Mouse (Mus musculus) inflammation-experienced regulatory T-cells, adult 6 months (primary cell): ENCODE measurements around the gene Morn1. TPM values are rescaled to one million over a fixed set of nuclear protein-coding genes. Genes with fewer than 3 reads are reported as not detected.

ENCODE experiments used
- ATAC-seq: one replicate; pipeline ENCODE4 v1.8.0; 2017
- polyA plus RNA-seq, 3 experiments: library from polyadenylated mRNA; unstranded; fragments of 100-300 nt; shearing (Covaris generic); gene quantifications; one replicate each; pipeline ENCODE4 v1.2.1; 2017

The Morn1 gene
- 1 to 10 TPM in 2 of 3 experiments, under 1 TPM in 1; 0.79 to 2.1 (median 1.7) TPM for polyA plus RNA-seq

DNA sequence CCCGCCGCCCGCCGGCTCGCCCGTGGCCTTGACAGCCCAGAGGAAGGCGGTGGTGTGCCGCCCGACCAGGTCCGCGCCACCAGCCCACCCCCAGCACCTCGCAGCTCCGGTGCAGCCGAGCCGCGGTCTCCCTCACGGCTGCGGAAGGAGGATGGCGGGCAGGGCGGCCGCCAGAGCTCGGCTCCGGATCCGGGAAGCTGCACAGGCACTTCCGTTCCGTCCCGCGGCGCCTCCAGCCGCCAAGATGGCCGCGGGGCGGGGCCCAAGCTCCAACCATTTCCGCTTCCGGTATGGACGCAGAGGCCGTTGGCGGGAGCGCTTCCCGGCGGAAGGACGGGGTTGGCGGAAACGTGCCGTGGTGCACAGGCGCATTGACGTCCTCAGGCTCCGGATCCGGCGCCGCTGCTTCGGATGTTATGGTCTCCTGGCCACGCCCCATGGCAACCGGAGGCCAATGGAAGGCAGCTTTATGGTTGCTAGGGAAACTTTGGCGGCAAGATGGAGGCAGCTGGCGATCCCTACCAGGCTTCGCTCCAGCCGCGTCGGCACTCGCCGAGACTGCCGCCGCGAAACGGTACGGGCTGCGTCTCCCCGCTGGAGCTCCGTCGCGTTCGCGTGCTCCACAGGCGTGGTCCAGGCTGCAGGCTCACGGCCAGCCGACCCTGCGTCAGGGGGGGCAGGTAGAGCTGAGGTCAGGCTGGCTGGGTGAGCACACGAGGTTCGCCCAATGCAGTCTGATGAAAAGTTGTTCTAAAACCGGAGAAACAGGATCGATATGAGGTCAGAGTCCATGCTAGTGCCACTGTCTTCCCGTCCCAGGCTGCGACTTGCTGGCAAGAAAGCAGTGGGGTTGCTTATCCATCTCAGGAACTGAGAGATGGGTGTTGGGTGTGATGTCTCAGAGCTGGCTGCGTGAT lies at the start of gene Morn1, which contains the start of gene Rer1:
Gene Morn1, plus strand, starts transcription at position 470 of the 917 bp plus-strand sequence.
Gene Rer1, minus strand, starts transcription at position 275 of the 917 bp plus-strand sequence.
- ATAC-seq, result peak; percentile 95

DNA sequence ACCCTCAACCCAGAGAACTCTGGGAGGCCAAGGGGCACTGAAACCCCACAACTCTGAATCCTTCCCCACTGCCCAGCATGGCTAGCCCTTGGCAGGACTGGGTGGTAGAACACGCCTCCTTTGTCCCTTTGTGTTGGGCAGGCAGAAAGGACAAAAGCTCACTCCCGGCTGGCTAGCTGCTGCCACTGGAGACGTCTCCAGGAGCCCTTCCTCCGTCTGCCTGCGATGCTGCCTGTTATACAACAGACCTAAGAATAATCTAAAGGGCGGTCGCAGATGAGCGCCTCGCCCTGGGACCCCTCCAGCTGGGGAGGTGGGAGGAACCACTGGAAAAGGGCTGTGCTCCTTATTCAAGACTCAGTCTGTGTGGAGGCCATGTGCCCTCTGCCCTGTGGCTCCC lies 46.2 kb upstream of the Morn1 start:
- no peak for ATAC-seq

DNA sequence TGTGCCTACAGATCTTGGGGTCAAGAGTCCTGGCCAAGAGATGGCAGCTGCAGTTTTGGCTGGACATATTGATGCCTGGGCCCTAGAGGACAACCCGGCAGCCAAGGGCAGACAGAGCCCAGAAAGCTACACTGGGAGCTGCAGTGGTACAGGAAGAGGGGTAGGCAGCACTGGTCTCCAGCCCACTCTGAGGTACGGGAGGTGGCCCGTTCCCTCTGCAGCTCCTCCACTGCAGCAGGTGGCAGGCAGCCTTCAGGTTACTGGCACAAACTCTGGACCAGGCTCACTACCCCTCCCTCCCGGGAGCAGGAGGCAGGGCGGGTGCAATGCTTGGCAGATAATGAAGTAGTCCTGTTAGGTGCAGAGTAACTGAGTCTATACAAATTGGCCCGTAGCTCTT lies 45.7 kb upstream of the Morn1 start:
- ATAC-seq, result no peak

- no peak for ATAC-seq
These were observed 43.6 kb upstream of the Morn1 start for GRCm38 (mm10) chr4:155042606-155043288.

GRCm38 (mm10) chr4:155043289-155043625 lies 43.1 kb upstream of the Morn1 start:
- no peak for ATAC-seq

- ATAC-seq, result no peak
These were observed 39.7 kb upstream of the Morn1 start for GRCm38 (mm10) chr4:155046636-155047035.

- peak; percentile 67 for ATAC-seq
These were observed 36.3 kb upstream of the Morn1 start for GRCm38 (mm10) chr4:155050116-155050515.

DNA sequence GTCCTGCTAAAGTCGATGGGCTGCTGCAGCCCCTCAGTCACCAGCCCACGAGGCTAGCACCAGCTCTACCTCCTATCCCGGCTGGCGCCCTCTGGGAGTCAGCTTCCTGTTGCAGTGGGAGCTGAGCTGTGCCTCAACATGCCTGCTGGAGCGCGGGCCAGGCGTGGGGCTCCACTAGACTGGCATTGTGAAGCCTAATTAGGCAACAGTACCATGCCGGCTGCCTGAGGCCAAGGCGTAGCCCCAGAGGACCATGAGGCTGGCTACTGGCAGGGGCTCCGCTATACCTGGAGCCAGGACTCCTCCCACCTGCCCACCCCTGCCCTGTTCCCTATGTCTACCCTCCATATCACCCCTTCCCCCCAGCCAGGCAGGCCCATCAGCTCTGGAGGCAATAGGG lies 29.7 kb upstream of the Morn1 start, which contains the start of gene Plch2:
Gene Plch2, minus strand, starts transcription at position 61 of the 400 bp plus-strand sequence.
- ATAC-seq, result no peak

GRCm38 (mm10) chr4:155058325-155058724 lies 28.1 kb upstream of the Morn1 start:
- ATAC-seq, result no peak

GRCm38 (mm10) chr4:155063895-155064294 lies 22.5 kb upstream of the Morn1 start:
- ATAC-seq, result no peak

GRCm38 (mm10) chr4:155064474-155064873 lies 21.9 kb upstream of the Morn1 start:
- no peak for ATAC-seq

DNA sequence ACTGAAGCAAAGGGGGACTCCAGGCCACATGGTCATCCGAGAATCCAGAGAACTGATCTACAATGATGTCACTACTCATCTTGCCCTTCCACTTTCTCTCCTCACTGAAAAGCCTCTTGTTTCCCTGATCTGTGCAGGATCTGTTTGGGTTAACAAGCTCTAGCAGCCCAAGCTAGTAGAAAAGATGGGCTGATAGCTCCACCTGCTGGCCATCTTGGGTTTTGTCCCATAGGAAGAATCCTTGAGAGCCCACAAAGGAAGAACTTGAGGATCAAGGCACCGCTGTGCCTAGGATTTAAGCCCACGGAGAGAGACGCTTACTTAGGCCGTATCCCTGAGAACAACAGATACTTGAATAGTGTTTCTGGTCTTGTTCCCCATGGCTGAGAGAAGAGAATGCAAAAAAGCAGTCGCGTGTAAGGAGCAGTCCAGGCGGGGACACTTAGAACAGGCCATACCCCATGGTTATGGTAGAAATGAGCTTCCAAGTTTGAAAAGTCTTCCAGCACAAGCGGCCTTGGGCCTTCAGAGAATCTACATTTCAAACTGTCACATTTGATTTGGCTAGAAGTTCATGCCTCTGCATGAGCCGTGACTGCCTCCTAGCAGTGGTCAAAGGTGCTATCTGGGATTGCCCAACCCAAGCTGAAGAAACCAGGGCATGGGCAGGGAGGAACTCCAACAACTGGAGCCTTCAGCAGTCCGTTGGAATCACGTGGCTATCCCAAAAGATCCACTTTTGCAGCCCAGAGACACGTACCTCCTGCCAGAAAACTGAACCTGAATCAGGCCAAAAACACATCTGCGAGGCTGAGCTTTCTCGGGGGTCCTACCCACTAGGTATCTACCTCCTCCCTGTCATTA lies 20.2 kb upstream of the Morn1 start:
- peak; percentile 49 for ATAC-seq

- ATAC-seq, result peak; percentile 90
These were observed 19.4 kb upstream of the Morn1 start, which contains the start of gene Pex10 for GRCm38 (mm10) chr4:155066834-155067522. Gene Pex10 (plus strand): TSS chr4:155067016.

- ATAC-seq, result no peak
These were observed 17.9 kb upstream of the Morn1 start for GRCm38 (mm10) chr4:155068357-155068972.

DNA sequence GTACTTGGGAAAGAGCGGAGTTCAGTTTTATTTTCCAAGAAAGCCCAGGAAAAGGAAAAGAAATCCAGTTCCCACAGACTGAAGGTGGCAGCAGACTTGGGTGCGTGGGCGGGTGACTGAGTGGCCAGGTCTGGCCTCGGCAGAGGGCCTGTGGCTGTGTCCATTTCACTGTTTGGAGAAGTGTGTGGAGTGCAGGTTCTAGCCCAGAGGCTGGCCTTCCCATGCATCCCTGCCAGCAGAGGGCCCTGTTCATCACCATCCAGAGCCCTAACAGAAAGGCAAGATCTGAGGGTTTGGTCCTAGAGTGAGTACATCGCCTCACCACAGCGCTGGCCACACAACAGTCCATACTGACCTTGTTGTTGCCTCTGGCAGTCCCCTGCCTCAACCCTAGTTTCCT lies 17.2 kb upstream of the Morn1 start:
- ATAC-seq, result no peak

GRCm38 (mm10) chr4:155070199-155070598 lies 16.2 kb upstream of the Morn1 start:
- no peak for ATAC-seq

- no peak for ATAC-seq
These were observed 15.5 kb upstream of the Morn1 start for GRCm38 (mm10) chr4:155070921-155071320.

GRCm38 (mm10) chr4:155074418-155074817 lies 12.0 kb upstream of the Morn1 start:
- no peak for ATAC-seq

GRCm38 (mm10) chr4:155075137-155075536 lies 11.2 kb upstream of the Morn1 start:
- ATAC-seq, result no peak

DNA sequence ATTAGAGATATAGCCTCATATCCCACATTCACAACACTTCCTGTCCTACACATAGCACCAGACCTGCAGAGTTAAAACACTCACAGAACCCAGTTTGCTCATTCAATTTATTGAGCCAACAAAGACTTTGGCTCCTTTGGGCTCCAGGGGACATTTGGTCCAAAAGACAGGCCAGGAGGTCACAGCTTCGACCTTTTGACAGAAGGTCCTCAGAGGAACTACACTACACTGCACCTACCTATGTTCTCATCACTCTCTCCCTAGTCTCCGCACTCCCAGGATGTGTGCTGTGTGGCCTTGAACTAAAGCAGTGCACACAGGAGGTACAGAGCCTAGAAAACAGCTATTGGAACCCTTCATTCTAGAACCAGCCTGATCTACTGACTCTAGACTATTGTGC lies 10.6 kb upstream of the Morn1 start:
- no peak for ATAC-seq

- no peak for ATAC-seq
These were observed 9.7 kb upstream of the Morn1 start for GRCm38 (mm10) chr4:155076677-155077076.
